In the genomic region with DNA sequence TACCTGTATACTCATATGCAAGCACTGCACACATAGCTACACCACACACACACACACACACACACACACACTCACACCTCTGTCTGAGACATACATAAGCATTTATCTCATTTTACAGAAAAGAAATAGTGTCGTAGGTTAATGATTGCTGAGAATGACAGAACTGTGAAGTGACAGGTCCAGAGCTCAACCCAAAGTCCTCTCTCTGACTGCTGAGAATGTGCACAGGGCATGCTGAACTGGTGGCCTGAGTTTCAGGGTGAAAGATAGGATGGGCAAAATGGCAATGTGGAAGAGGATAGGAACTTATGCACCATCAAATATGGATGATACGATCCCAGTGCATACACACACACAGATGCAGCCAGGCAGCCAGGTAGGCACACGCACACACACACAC, we compare ENCODE assay signal across 16 mouse cellular contexts.
"Had no signal": no experiment of that assay in that cellular context is flagged by ENCODE, and none has a peak within 500 bp of the region (broad histone marks: within the 10 kb centered on the region; RNA-seq: fewer than 3 reads in every experiment).

No protein-coding gene starts in this region.

- DNase-seq: lung, adult 2 months; lung, postnatal 36 days; midbrain, embryonic 14.5 days; right cerebral cortex, adult 18-20 months; right cerebral cortex, postnatal 25 days; spleen, adult 18-20 months; thymus, adult 2 months; thymus, postnatal 25 days had no signal

- H3K9ac ChIP-seq: kidney, embryonic 15.5 days; limb, embryonic 15.5 days; neural tube, embryonic 15.5 days had no signal

- H3K4me2 ChIP-seq: kidney, embryonic 15.5 days; limb, embryonic 15.5 days; neural tube, embryonic 15.5 days had no signal

- H3K4me3 ChIP-seq: kidney, embryonic 15.5 days; left cerebral cortex, adult 2 months; limb, embryonic 15.5 days; myocyte; neural tube, embryonic 15.5 days had no signal

- H3K27ac ChIP-seq: kidney, embryonic 15.5 days; limb, embryonic 15.5 days; neural tube, embryonic 15.5 days had no signal

- H3K9me3 ChIP-seq: kidney, embryonic 15.5 days; limb, embryonic 15.5 days; neural tube, embryonic 15.5 days had no signal

- H3K27me3 ChIP-seq: kidney, embryonic 15.5 days; limb, embryonic 15.5 days; neural tube, embryonic 15.5 days had no signal

- ATAC-seq: hindbrain, embryonic 16.5 days; inflammation-experienced regulatory T-cells, adult 6 months; lung, postnatal 0 days had no signal
